Mouse (Mus musculus) megakaryocyte, embryonic 14.5 days (primary cell): ENCODE measurements around the gene Plpp1. TPM values are rescaled to one million over a fixed set of nuclear protein-coding genes. Genes with fewer than 3 reads are reported as not detected.
A peak's percentile ranks its signal among the peaks of the same experiment; 100 is the strongest.

ENCODE experiments used
- H3K27me3 ChIP-seq: replicated peaks from 2 replicates; pipeline ENCODE3; 2012; ENCODE audit warnings: inconsistent platforms
- H3K36me3 ChIP-seq: replicated peaks from 2 replicates; pipeline ENCODE3; 2012; ENCODE audit warnings: low read length, inconsistent platforms, mixed read lengths
- H3K4me1 ChIP-seq: 2 replicates; pipeline ENCODE4 v1.6.1; 2012; ENCODE audit warnings: inconsistent platforms
- H3K4me3 ChIP-seq: replicated peaks from 2 replicates; pipeline ENCODE3; 2012; ENCODE audit warnings: moderate library complexity, mild to moderate bottlenecking, inconsistent platforms
- H3K9me3 ChIP-seq: 2 replicates; pipeline ENCODE4 v1.6.1; 2012; ENCODE audit warnings: inconsistent platforms
- FLI1 ChIP-seq: IDR thresholded peaks from 2 replicates; pipeline ENCODE4 v1.6.1; 2012; ENCODE audit warnings: low read length, inconsistent platforms, mixed read lengths
- GATA1 ChIP-seq: IDR thresholded peaks from 3 replicates; pipeline ENCODE4 v1.6.1; 2012; ENCODE audit warnings: mixed read lengths, low read length, inconsistent platforms, borderline replicate concordance
- polyA plus RNA-seq: library from polyadenylated mRNA; stranded (reverse); fragments of >175 nt; gene quantifications from 2 replicates; pipeline ENCODE4 v1.2.3, GENCODE M21; 2012; ENCODE audit warnings: low replicate concordance; ENCODE audit not compliant: insufficient read depth

Plpp1 gene
- polyA plus RNA-seq, 1 experiment: not detected

DNA sequence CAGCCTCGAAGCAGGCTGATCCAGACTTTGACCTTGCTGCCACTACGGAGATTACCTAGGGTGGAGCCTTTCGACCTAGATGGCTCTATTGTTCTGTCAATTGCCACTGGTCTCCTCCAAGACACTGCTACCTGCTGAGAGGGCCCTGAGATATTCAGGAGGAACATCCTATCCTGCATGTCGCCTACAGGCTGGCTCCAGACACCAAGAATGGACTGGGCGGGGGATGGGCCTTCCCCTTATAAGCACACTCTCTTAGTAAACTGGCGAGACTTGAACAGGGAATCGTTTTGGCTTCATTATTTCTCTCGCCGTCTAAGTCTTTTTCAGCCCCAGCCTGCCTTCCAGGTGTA, 1.7 kb upstream of the Plpp1 start:
- TF ChIP-seq GATA1: no peak
- H3K36me3 ChIP-seq: no peaks in the 10 kb centered on the region
- H3K27me3 ChIP-seq: peaks cover 46% of the 10 kb centered on the region
- H3K9me3 ChIP-seq: no peaks in the 10 kb centered on the region
- H3K4me3 ChIP-seq: no peak overlapping the region
- peaks cover 20% of the 10 kb centered on the region for H3K4me1 ChIP-seq

GRCm38 (mm10) chr13:112799721-112800241, 811 bp upstream of the Plpp1 start:
- H3K36me3 ChIP-seq: no peaks in the 10 kb centered on the region
- TF ChIP-seq GATA1 (no peak), FLI1 (no peak)
- H3K4me1 ChIP-seq: peaks cover 20% of the 10 kb centered on the region
- no peak overlapping the region for H3K4me3 ChIP-seq
- H3K9me3 ChIP-seq: no peaks in the 10 kb centered on the region
- H3K27me3 ChIP-seq: peaks cover 46% of the 10 kb centered on the region

- TF ChIP-seq GATA1: no peak
- no peak for TF ChIP-seq FLI1
- peak overlapping the region; percentile 95 for H3K4me3 ChIP-seq
- no peaks in the 10 kb centered on the region for H3K36me3 ChIP-seq
- H3K4me1 ChIP-seq: peaks cover 20% of the 10 kb centered on the region
- H3K27me3 ChIP-seq: peaks cover 44% of the 10 kb centered on the region
- H3K9me3 ChIP-seq: no peaks in the 10 kb centered on the region; the same call in 1 of the 2 replicates
Measured at GRCm38 (mm10) chr13:112801381-112802004, 901 bp downstream of the Plpp1 start.

GRCm38 (mm10) chr13:112803106-112803505, 2.5 kb downstream of the Plpp1 start:
- Histone ChIP-seq H3K4me3 (no peak overlapping the region), H3K27me3 (peaks cover 42% of the 10 kb centered on the region), H3K9me3 (peaks cover 4% of the 10 kb centered on the region; the same call in 1 of the 2 replicates), H3K36me3 (no peaks in the 10 kb centered on the region), H3K4me1 (peaks cover 20% of the 10 kb centered on the region)
- no peak for TF ChIP-seq GATA1
- no peak for TF ChIP-seq FLI1

- Histone ChIP-seq H3K4me1 (peaks cover 20% of the 10 kb centered on the region), H3K27me3 (peaks cover 40% of the 10 kb centered on the region), H3K4me3 (no peak overlapping the region), H3K9me3 (peaks cover 4% of the 10 kb centered on the region; the same call in 1 of the 2 replicates), H3K36me3 (no peaks in the 10 kb centered on the region)
- TF ChIP-seq FLI1 (no peak), GATA1 (no peak)
Measured at GRCm38 (mm10) chr13:112803661-112804060, 3.1 kb downstream of the Plpp1 start.

DNA sequence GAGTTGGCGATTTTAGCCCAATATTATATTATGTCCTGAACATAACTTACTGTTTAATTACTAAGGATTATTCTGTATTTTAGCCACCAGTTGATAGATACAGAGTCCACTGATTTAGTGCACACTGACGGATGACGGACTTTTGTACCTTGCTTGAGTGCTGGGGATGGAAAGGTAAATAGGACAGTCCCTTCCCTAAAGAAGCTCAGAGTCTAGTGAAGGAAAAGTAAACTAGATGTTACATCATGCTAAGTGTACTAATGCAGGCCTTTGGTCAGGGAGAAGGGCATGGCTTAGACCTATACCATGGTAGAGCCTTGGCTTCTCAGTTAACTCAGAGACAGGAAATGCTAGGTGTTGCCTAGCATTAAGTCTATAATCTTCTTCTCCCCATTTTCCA, 4.9 kb downstream of the Plpp1 start:
- TF ChIP-seq FLI1: no peak
- no peak for TF ChIP-seq GATA1
- H3K4me3 ChIP-seq: no peak overlapping the region
- no peaks in the 10 kb centered on the region for H3K36me3 ChIP-seq
- H3K27me3 ChIP-seq: peaks cover 34% of the 10 kb centered on the region
- H3K4me1 ChIP-seq: peaks cover 14% of the 10 kb centered on the region
- peaks cover 4% of the 10 kb centered on the region; the same call in 1 of the 2 replicates for H3K9me3 ChIP-seq

GRCm38 (mm10) chr13:112807936-112808667, 7.5 kb downstream of the Plpp1 start:
- peaks cover 23% of the 10 kb centered on the region for H3K27me3 ChIP-seq
- TF ChIP-seq FLI1 (no peak), GATA1 (no peak)
- peaks cover 4% of the 10 kb centered on the region; the same call in 1 of the 2 replicates for H3K9me3 ChIP-seq
- no peaks in the 10 kb centered on the region for H3K4me1 ChIP-seq
- no peak overlapping the region for H3K4me3 ChIP-seq
- no peaks in the 10 kb centered on the region for H3K36me3 ChIP-seq

- Histone ChIP-seq H3K4me3 (no peak overlapping the region), H3K4me1 (no peaks in the 10 kb centered on the region), H3K36me3 (no peaks in the 10 kb centered on the region), H3K9me3 (peaks cover 4% of the 10 kb centered on the region; the same call in 1 of the 2 replicates), H3K27me3 (peaks cover 15% of the 10 kb centered on the region)
- no peak for TF ChIP-seq GATA1
- TF ChIP-seq FLI1: no peak
Measured at GRCm38 (mm10) chr13:112809504-112810247, 9.1 kb downstream of the Plpp1 start.

DNA sequence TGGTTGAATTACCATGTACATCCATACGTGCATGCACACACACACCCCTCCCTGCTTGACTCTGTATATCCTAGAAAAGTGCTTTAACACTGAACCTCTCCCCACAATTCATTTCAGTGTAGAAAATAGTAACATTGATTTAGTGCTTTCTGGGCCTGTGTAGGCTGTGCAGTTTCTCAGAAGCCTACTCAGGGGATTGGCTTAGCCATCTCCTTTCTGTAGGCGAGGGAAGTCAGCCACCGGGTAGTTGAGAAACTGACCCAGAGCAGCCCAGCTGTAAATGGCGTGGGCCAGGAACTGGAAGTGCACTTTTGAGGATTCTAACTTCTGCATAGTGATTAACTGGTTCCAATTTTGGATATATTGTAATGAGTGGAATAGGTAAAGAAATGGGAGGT, 9.7 kb downstream of the Plpp1 start:
- TF ChIP-seq FLI1: no peak
- no peak for TF ChIP-seq GATA1
- Histone ChIP-seq H3K36me3 (no peaks in the 10 kb centered on the region), H3K4me1 (no peaks in the 10 kb centered on the region), H3K27me3 (peaks cover 15% of the 10 kb centered on the region), H3K4me3 (no peak overlapping the region), H3K9me3 (peaks cover 4% of the 10 kb centered on the region; the same call in 1 of the 2 replicates)

- H3K36me3 ChIP-seq: no peaks in the 10 kb centered on the region
- H3K9me3 ChIP-seq: peaks cover 4% of the 10 kb centered on the region; the same call in 1 of the 2 replicates
- H3K4me3 ChIP-seq: no peak overlapping the region
- TF ChIP-seq GATA1: no peak
- no peak for TF ChIP-seq FLI1
- peaks cover 13% of the 10 kb centered on the region for H3K27me3 ChIP-seq
- no peaks in the 10 kb centered on the region for H3K4me1 ChIP-seq
Measured at GRCm38 (mm10) chr13:112810751-112811150, 10.2 kb downstream of the Plpp1 start.
